Mouse (Mus musculus): ENCODE data around the gene Klf7. TPM values are rescaled to one million over a fixed set of nuclear protein-coding genes. Genes with fewer than 3 reads are reported as not detected.

The Klf7 gene
- polyA plus RNA-seq, 2 experiments: 1.4 to 3.6 TPM

DNA sequence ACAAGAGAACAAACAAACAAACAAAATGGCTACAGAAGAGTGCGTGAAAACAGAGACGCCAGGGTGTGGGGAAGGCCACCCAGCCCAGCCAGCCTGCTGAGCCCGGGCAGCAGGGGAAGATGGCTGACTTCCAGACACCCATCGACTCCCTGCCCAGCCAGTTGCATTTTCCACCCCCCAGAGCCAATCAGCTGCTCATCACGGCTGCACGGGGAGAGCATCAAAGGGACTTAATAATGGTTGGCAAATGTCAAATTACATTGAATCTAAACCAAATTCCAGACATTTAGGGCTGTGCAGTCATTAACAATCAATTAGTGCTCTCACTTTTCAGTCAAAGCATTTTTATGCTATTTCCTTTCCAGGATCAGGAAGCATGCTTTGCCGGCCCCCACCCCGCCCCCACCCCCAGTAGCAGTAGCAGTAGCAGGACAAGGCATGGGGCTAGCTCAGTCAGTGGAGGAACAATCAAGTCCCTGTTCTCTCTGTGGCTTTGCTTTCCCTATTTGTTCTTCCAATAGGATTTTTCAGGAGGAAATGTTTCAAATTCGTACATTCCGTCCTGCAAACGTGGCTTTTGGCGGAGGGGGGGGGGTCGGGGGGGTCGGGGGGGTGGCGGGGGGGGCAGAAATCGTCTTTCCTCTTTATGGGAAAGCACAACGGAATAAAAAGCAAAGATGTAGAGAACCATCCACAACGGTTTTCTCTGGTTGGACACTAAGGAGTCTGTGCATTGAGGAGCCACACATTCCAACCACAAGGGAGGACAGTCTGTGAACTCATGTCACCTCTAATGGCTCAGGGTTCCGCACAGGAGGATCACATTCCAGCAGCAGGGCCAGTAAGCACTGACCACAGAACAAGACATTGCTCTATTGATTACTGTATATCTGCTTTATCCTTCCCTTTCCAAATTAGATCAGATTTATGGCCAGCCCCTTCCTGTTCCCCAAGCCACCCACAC lies 101.1 kb downstream of the Klf7 start:
- ATAC-seq (ENCODE audit: insufficient read depth): no peak
- no peak overlapping the region for H3K4me3 ChIP-seq (ENCODE audit: insufficient read depth in 1 of 2, low read depth in 2 of 2, low read length in 2 of 2)

DNA sequence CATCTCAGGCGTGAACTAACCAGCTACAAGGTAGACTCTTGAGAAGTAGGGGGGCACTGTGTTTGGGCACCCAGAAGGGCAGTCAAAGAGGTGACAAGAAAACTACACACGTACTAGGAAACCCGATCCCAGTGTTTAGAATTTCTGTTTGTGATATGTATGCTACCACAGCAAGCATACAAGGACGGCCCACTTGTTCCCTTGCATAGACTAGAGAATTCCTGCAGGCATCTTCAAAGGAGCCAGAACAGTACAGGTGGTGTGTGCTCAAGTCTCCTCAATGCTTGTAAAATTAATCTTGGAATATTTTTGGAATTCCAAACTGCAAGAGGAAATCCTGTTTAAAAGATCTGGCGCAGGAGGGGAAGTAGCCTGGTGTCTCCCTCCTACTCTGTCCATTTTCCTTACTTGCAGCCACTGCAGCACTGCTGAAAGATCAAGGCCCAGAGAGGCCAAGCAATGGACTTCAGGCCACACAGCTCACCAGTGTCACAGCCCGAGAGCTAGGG lies 102.9 kb downstream of the Klf7 start:
- H3K27ac ChIP-seq: no peak overlapping the region
- whole genome bisulfite sequencing (ENCODE audit: insufficient replicate concordance): 22% methylated on average over 6 of the region's 6 CpGs
- H3K9ac ChIP-seq (replicated peaks): no peak overlapping the region
- H3K36me3 ChIP-seq (replicated peaks; ENCODE audit: control insufficient read depth, insufficient read depth, low read depth): no peaks in the 10 kb centered on the region
- TF ChIP-seq CTCF (IDR thresholded peaks at IDR 0.05; ENCODE audit: low read depth) (no peak), EP300 (IDR thresholded peaks at IDR 0.05; ENCODE audit: low read depth) (no peak)
- no peak for ATAC-seq (ENCODE audit: insufficient read depth)
- no peak overlapping the region for H3K4me2 ChIP-seq (ENCODE audit: low read depth)
- no peaks in the 10 kb centered on the region for H3K9me3 ChIP-seq (ENCODE audit: control insufficient read depth, low read length)
- no peak for DNase-seq (ENCODE audit: low read depth in 3 of 3, low spot score in 3 of 3)
- H3K4me1 ChIP-seq (replicated peaks; ENCODE audit: control insufficient read depth in 2 of 2, insufficient read depth in 2 of 2, low read length in 1 of 2): peaks cover 0 to 9% of the 10 kb centered on the region in 2 experiments; a peak in 2 of 4 replicates
- H3K4me3 ChIP-seq (ENCODE audit: insufficient read depth in 1 of 2, low read depth in 2 of 2, low read length in 2 of 2): no peak overlapping the region
- no peaks in the 10 kb centered on the region for H3K27me3 ChIP-seq (ENCODE audit: control insufficient read depth, insufficient read depth, low read length)

More for the DNA sequence above, 101.1 kb downstream of the Klf7 start:
- H3K9ac ChIP-seq (replicated peaks): no peak overlapping the region
- DNase-seq (ENCODE audit: low read depth in 3 of 3, low spot score in 3 of 3): no peak
- WGBS (ENCODE audit: insufficient replicate concordance): 23% methylated on average over 19 of the region's 19 CpGs
- no peak for TF ChIP-seq EP300 (IDR thresholded peaks at IDR 0.05; ENCODE audit: low read depth)
- no peak for TF ChIP-seq CTCF (IDR thresholded peaks at IDR 0.05; ENCODE audit: low read depth)
- no peaks in the 10 kb centered on the region for H3K27me3 ChIP-seq (ENCODE audit: control insufficient read depth, insufficient read depth, low read length)
- no peaks in the 10 kb centered on the region for H3K9me3 ChIP-seq (ENCODE audit: control insufficient read depth, low read length)
- H3K36me3 ChIP-seq (replicated peaks; ENCODE audit: control insufficient read depth, insufficient read depth, low read depth): no peaks in the 10 kb centered on the region
- peaks cover 0 to 9% of the 10 kb centered on the region in 2 experiments; a peak in 2 of 4 replicates for H3K4me1 ChIP-seq (replicated peaks; ENCODE audit: control insufficient read depth in 2 of 2, insufficient read depth in 2 of 2, low read length in 1 of 2)
- H3K4me2 ChIP-seq (ENCODE audit: low read depth): no peak overlapping the region
- no peak overlapping the region for H3K27ac ChIP-seq

DNA sequence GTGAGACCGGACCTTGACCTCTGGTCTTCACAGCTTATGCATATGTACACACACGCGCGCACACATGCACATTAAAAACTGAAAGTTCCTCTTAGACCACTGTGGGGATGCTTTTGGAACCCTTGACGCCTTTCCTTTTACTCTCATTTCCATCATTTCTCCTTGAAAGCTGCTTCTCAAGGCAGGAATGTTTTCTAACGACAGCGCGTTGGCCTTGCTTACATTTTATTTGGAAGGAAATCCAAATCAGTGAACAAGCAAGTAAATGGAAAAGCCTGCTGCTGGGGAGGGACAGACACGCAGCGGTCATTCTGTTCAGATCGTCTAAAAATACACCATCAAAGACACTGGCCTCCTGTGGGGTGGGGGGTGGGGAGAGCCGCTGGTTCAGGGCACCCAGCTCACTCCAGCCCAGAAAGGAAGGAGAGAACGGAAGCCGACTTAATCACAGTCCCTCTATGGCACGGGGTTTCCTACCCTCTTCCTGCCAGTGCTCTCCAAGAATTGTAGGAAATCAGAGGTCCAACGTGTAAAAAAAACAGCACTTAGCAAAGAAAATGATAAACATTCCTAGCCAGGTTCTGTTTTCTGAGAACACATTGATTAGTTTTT lies 103.5 kb downstream of the Klf7 start:
- Histone ChIP-seq H3K36me3 (replicated peaks; ENCODE audit: control insufficient read depth, insufficient read depth, low read depth) (no peaks in the 10 kb centered on the region), H3K4me3 (ENCODE audit: insufficient read depth in 1 of 2, low read depth in 2 of 2, low read length in 2 of 2) (no peak overlapping the region), H3K9ac (replicated peaks) (no peak overlapping the region), H3K9me3 (ENCODE audit: control insufficient read depth, low read length) (no peaks in the 10 kb centered on the region), H3K4me1 (replicated peaks; ENCODE audit: control insufficient read depth in 2 of 2, insufficient read depth in 2 of 2, low read length in 1 of 2) (peaks cover 0 to 9% of the 10 kb centered on the region in 2 experiments; a peak in 2 of 4 replicates), H3K27ac (no peak overlapping the region), H3K27me3 (ENCODE audit: control insufficient read depth, insufficient read depth, low read length) (no peaks in the 10 kb centered on the region), H3K4me2 (ENCODE audit: low read depth) (no peak overlapping the region)
- TF ChIP-seq CTCF (IDR thresholded peaks at IDR 0.05; ENCODE audit: low read depth) (no peak), EP300 (IDR thresholded peaks at IDR 0.05; ENCODE audit: low read depth) (no peak)
- DNase-seq (ENCODE audit: low read depth in 3 of 3, low spot score in 3 of 3) (no peak), ATAC-seq (ENCODE audit: insufficient read depth) (no peak)
- WGBS (ENCODE audit: insufficient replicate concordance): 25% methylated on average over 16 of the region's 16 CpGs

DNA sequence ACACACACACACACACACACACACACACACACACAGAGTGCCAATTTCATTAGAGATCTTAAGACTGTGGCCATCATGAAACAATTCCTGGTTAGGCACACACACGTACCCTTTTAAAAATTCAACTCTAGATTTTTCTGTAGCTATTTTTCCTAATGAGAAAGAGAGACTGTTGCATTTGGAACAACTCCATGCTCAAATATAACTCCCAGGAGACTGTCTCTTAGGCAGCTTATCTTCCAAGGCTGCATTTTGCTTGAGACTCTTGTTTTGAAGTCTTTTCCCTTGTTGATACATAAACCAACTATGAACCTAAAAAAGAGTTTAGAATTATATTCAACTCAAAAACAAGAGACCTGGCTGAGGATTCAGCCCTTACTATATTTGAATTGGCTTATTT lies 108.0 kb downstream of the Klf7 start:
- Histone ChIP-seq H3K27me3 (ENCODE audit: control insufficient read depth, insufficient read depth, low read length) (no peaks in the 10 kb centered on the region), H3K4me2 (ENCODE audit: low read depth) (no peak overlapping the region), H3K27ac (no peak overlapping the region), H3K36me3 (replicated peaks; ENCODE audit: control insufficient read depth, insufficient read depth, low read depth) (no peaks in the 10 kb centered on the region), H3K9ac (replicated peaks) (no peak overlapping the region), H3K4me3 (ENCODE audit: insufficient read depth in 1 of 2, low read depth in 2 of 2, low read length in 2 of 2) (no peak overlapping the region), H3K9me3 (ENCODE audit: control insufficient read depth, low read length) (no peaks in the 10 kb centered on the region), H3K4me1 (replicated peaks; ENCODE audit: control insufficient read depth in 2 of 2, insufficient read depth in 2 of 2, low read length in 1 of 2) (peaks cover 0 to 9% of the 10 kb centered on the region in 2 experiments; a peak in 2 of 4 replicates)
- ATAC-seq (ENCODE audit: insufficient read depth) (no peak), DNase-seq (ENCODE audit: low read depth in 3 of 3, low spot score in 3 of 3) (no peak)
- TF ChIP-seq CTCF (IDR thresholded peaks at IDR 0.05; ENCODE audit: low read depth): no peak
- TF ChIP-seq EP300 (IDR thresholded peaks at IDR 0.05; ENCODE audit: low read depth): no peak
- 63% methylated on average over 1 of the region's 1 CpGs for WGBS (ENCODE audit: insufficient replicate concordance)

DNA sequence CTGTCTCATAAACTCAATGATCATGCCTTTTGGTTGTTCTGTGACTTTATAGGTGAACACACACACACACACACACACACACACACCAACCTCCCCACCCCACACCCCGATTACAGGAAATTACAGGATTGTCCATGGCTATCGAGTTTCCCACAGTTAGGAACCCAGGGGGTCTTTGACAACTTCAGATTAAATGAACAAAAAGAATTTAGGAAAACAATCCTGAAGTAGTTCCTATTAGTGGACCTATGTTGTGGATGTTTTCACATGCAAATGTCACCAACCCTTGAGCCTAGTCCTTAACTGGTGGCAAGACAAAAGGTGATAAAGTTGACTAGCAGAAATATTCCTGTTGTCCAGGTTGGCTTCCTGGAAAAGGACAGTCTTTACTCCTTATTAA lies 113.1 kb downstream of the Klf7 start:
- WGBS (ENCODE audit: insufficient replicate concordance): 46% methylated on average over 2 of the region's 2 CpGs
- no peak for ATAC-seq (ENCODE audit: insufficient read depth)
- TF ChIP-seq CTCF (IDR thresholded peaks at IDR 0.05; ENCODE audit: low read depth) (no peak), EP300 (IDR thresholded peaks at IDR 0.05; ENCODE audit: low read depth) (no peak)
- Histone ChIP-seq H3K27me3 (ENCODE audit: control insufficient read depth, insufficient read depth, low read length) (no peaks in the 10 kb centered on the region), H3K9me3 (ENCODE audit: control insufficient read depth, low read length) (no peaks in the 10 kb centered on the region), H3K27ac (no peak overlapping the region), H3K9ac (replicated peaks) (no peak overlapping the region), H3K36me3 (replicated peaks; ENCODE audit: control insufficient read depth, insufficient read depth, low read depth) (no peaks in the 10 kb centered on the region), H3K4me1 (replicated peaks; ENCODE audit: control insufficient read depth in 2 of 2, insufficient read depth in 2 of 2, low read length in 1 of 2) (no peaks in the 10 kb centered on the region), H3K4me3 (ENCODE audit: insufficient read depth in 1 of 2, low read depth in 2 of 2, low read length in 2 of 2) (no peak overlapping the region), H3K4me2 (ENCODE audit: low read depth) (no peak overlapping the region)
- no peak for DNase-seq (ENCODE audit: low read depth in 3 of 3, low spot score in 3 of 3)

Data from liver, embryonic 14.5 days (tissue).